Mouse (Mus musculus) ES-Bruce4 (cell line): ENCODE data around the gene Ifitm1.

ENCODE experiments used
- CTCF ChIP-seq: IDR thresholded peaks from one replicate; pipeline ENCODE4 v1.8.1; 2011; ENCODE audit warnings: low read depth, low read length
- POLR2A ChIP-seq: IDR thresholded peaks from one replicate; pipeline ENCODE4 v1.8.1; 2011; ENCODE audit warnings: low read length; ENCODE audit not compliant: insufficient read depth

GRCm38 (mm10) chr7:140951765-140952164, 15.3 kb upstream of the Ifitm1 start:
- TF ChIP-seq CTCF (no peak), POLR2A (no peak)
